Mouse (Mus musculus): ENCODE data around the gene Grk2. TPM values are rescaled to one million over a fixed set of nuclear protein-coding genes. Genes with fewer than 3 reads are reported as not detected.

The Grk2 gene
- polyA plus RNA-seq, 1 experiment from 2014 or later, result 15.9 TPM

DNA sequence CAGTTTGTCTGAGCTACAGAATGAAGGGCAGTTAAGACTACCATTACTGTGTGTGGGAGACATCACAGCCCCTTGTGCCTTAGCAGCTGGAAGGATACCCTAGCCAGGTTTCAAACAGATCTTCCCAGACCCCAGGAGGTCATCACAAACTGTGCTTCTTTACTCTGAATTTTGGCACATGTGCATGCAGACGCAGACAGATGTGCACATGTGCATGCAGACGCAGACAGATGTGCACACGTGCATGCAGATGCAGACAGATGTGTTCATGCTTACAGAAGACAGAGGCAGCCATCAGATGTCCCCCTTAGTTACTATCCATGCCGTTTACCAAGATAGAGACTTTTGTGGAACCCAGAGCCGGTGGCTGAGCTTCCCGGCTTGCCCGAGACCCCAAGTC is 6.9 kb downstream of the Grk2 start:
- Histone ChIP-seq H3K27me3 (ENCODE audit: insufficient read depth, low read length) (no peaks in the 10 kb centered on the region), H3K9me3 (ENCODE audit: low read length) (no peaks in the 10 kb centered on the region), H3K36me3 (ENCODE audit: insufficient read depth, low read length) (no peaks in the 10 kb centered on the region), H3K9ac (replicated peaks; ENCODE audit: low read length) (no peak overlapping the region), H3K27ac (ENCODE audit: low read length) (no peak overlapping the region), H3K4me3 (ENCODE audit: low read length) (no peak overlapping the region), H3K4me1 (ENCODE audit: insufficient read depth, low read length) (peaks cover 51% of the 10 kb centered on the region), H3K4me2 (replicated peaks; ENCODE audit: low read depth, low read length) (no peak overlapping the region)
- WGBS, result 84% methylated on average over 7 of the region's 7 CpGs
- ATAC-seq (ENCODE audit: low FRiP score, low TSS enrichment), result no peak

- no peak for ATAC-seq (ENCODE audit: low FRiP score, low TSS enrichment)
- H3K27me3 ChIP-seq (ENCODE audit: insufficient read depth, low read length), result no peaks in the 10 kb centered on the region
- no peak overlapping the region for H3K27ac ChIP-seq (ENCODE audit: low read length)
- H3K4me3 ChIP-seq (ENCODE audit: low read length), result no peak overlapping the region
- H3K4me2 ChIP-seq (replicated peaks; ENCODE audit: low read depth, low read length), result no peak overlapping the region
- no peak overlapping the region for H3K9ac ChIP-seq (replicated peaks; ENCODE audit: low read length)
- 89% methylated on average over 17 of the region's 17 CpGs for WGBS
- H3K4me1 ChIP-seq (ENCODE audit: insufficient read depth, low read length), result peaks cover 45% of the 10 kb centered on the region
- no peaks in the 10 kb centered on the region for H3K9me3 ChIP-seq (ENCODE audit: low read length)
- H3K36me3 ChIP-seq (ENCODE audit: insufficient read depth, low read length), result no peaks in the 10 kb centered on the region
These were observed 7.5 kb downstream of the Grk2 start for GRCm38 (mm10) chr19:4298322-4299121.

DNA sequence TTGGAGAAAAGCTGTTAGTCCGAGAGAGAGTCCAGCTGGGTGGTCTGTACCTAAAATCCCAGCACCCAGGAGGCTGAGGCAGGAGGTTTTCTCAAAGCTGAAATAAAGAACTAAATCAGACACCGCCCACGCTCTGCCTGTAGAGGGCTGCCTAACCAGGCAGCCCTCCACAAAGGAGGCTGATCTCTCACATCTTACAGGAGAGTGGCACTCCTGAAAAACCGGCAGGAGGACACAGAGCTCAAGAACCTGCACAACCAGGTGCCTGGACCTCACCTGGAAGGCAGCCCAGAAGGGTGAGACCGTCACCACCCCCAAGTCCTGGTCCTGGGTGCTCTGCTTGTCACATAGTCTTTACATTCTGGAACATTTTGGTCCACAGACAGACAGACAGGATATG is 8.2 kb downstream of the Grk2 start:
- peaks cover 3% of the 10 kb centered on the region for H3K36me3 ChIP-seq (ENCODE audit: insufficient read depth, low read length)
- no peak for ATAC-seq (ENCODE audit: low FRiP score, low TSS enrichment)
- H3K4me2 ChIP-seq (replicated peaks; ENCODE audit: low read depth, low read length), result no peak overlapping the region
- no peak overlapping the region for H3K4me3 ChIP-seq (ENCODE audit: low read length)
- no peaks in the 10 kb centered on the region for H3K9me3 ChIP-seq (ENCODE audit: low read length)
- no peaks in the 10 kb centered on the region for H3K27me3 ChIP-seq (ENCODE audit: insufficient read depth, low read length)
- 92% methylated on average over 5 of the region's 5 CpGs for WGBS
- H3K27ac ChIP-seq (ENCODE audit: low read length), result no peak overlapping the region
- H3K4me1 ChIP-seq (ENCODE audit: insufficient read depth, low read length), result peaks cover 38% of the 10 kb centered on the region
- H3K9ac ChIP-seq (replicated peaks; ENCODE audit: low read length), result no peak overlapping the region

- peaks cover 26% of the 10 kb centered on the region for H3K4me1 ChIP-seq (ENCODE audit: insufficient read depth, low read length)
- H3K9me3 ChIP-seq (ENCODE audit: low read length), result no peaks in the 10 kb centered on the region
- no peak overlapping the region for H3K4me2 ChIP-seq (replicated peaks; ENCODE audit: low read depth, low read length)
- no peaks in the 10 kb centered on the region for H3K27me3 ChIP-seq (ENCODE audit: insufficient read depth, low read length)
- no peak overlapping the region for H3K27ac ChIP-seq (ENCODE audit: low read length)
- 87% methylated on average over 2 of the region's 2 CpGs for WGBS
- H3K36me3 ChIP-seq (ENCODE audit: insufficient read depth, low read length), result peaks cover 15% of the 10 kb centered on the region
- H3K9ac ChIP-seq (replicated peaks; ENCODE audit: low read length), result no peak overlapping the region
- no peak overlapping the region for H3K4me3 ChIP-seq (ENCODE audit: low read length)
- ATAC-seq (ENCODE audit: low FRiP score, low TSS enrichment), result no peak
These were observed 9.4 kb downstream of the Grk2 start for GRCm38 (mm10) chr19:4296611-4297010.

DNA sequence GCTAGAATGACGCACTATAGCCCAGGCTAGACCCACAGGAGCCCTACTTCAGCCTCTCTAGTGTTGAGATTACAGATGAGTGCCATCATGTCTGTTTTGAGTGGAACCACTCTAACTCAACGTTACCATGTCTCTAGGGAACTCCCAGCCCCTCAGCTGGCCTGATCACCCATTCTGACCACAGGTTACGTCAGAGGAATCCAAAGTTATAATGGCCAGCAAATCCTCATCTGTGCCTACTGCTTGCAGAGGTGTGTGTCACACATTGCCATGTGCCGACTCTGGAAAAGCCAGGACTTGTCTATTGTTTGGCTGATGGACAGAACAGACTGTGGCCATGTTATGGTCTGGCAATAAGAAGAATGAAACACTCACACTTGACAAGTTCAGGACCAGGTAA is 10.6 kb downstream of the Grk2 start:
- Histone ChIP-seq H3K27me3 (ENCODE audit: insufficient read depth, low read length) (no peaks in the 10 kb centered on the region), H3K4me2 (replicated peaks; ENCODE audit: low read depth, low read length) (no peak overlapping the region), H3K9ac (replicated peaks; ENCODE audit: low read length) (no peak overlapping the region), H3K4me1 (ENCODE audit: insufficient read depth, low read length) (peaks cover 15% of the 10 kb centered on the region), H3K4me3 (ENCODE audit: low read length) (no peak overlapping the region), H3K36me3 (ENCODE audit: insufficient read depth, low read length) (peaks cover 27% of the 10 kb centered on the region), H3K9me3 (ENCODE audit: low read length) (no peaks in the 10 kb centered on the region), H3K27ac (ENCODE audit: low read length) (no peak overlapping the region)
- no peak for ATAC-seq (ENCODE audit: low FRiP score, low TSS enrichment)
- 87% methylated on average over 4 of the region's 4 CpGs for WGBS

DNA sequence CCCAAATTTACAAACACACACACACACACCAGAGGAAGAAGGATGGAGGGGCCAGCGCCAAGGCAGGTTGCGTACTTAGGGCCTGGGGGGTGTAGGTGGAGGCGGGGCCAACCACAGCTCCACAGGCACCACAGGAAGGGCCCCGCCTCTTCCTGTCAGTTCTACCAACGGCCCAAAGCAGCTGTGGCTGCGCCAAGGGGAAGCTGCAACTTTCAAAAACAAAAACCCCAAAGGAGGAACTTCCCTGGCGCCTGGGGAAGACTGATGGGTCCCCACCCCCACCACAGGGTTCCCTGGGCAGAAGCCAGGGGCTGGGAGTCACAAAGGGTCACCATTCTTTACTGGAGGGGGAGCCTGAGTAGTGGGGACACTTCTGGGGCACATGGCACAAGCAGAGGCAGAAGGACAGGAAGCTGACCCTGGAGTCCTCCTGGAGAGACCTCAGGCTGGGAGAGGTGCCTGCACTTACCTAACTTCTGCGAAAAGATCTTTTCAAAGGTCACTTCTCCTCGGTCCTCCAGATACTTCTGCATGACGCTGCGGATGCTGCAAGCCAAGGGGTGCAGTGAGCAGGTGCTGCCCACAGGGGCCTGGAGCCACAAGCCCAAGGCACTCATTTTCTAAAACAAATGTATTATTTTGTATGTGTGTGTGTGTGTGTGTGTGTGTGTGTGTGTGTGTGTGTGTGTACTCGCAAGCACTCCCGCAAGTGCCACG is 11.5 kb downstream of the Grk2 start:
- peak overlapping the region; percentile 51; the same call in 1 of the 2 replicates for H3K27ac ChIP-seq (ENCODE audit: low read length)
- H3K4me1 ChIP-seq (ENCODE audit: insufficient read depth, low read length), result peaks cover 6% of the 10 kb centered on the region
- no peak overlapping the region for H3K4me2 ChIP-seq (replicated peaks; ENCODE audit: low read depth, low read length)
- 67% methylated on average over 14 of the region's 14 CpGs for WGBS
- H3K4me3 ChIP-seq (ENCODE audit: low read length), result no peak overlapping the region
- no peak overlapping the region for H3K9ac ChIP-seq (replicated peaks; ENCODE audit: low read length)
- 0 out of 2 replicates have a peak, but pooled peaks have one; percentile 39 for ATAC-seq (ENCODE audit: low FRiP score, low TSS enrichment)
- H3K27me3 ChIP-seq (ENCODE audit: insufficient read depth, low read length), result no peaks in the 10 kb centered on the region
- H3K36me3 ChIP-seq (ENCODE audit: insufficient read depth, low read length), result peaks cover 34% of the 10 kb centered on the region
- H3K9me3 ChIP-seq (ENCODE audit: low read length), result no peaks in the 10 kb centered on the region

GRCm38 (mm10) chr19:4291161-4291560 is 14.9 kb downstream of the Grk2 start:
- Histone ChIP-seq H3K27ac (ENCODE audit: low read length) (no peak overlapping the region), H3K4me1 (ENCODE audit: insufficient read depth, low read length) (no peaks in the 10 kb centered on the region), H3K36me3 (ENCODE audit: insufficient read depth, low read length) (peaks cover 65% of the 10 kb centered on the region), H3K27me3 (ENCODE audit: insufficient read depth, low read length) (no peaks in the 10 kb centered on the region), H3K9me3 (ENCODE audit: low read length) (no peaks in the 10 kb centered on the region), H3K4me3 (ENCODE audit: low read length) (no peak overlapping the region), H3K9ac (replicated peaks; ENCODE audit: low read length) (no peak overlapping the region), H3K4me2 (replicated peaks; ENCODE audit: low read depth, low read length) (no peak overlapping the region)
- no peak for ATAC-seq (ENCODE audit: low FRiP score, low TSS enrichment)
- 92% methylated on average over 11 of the region's 11 CpGs for WGBS

DNA sequence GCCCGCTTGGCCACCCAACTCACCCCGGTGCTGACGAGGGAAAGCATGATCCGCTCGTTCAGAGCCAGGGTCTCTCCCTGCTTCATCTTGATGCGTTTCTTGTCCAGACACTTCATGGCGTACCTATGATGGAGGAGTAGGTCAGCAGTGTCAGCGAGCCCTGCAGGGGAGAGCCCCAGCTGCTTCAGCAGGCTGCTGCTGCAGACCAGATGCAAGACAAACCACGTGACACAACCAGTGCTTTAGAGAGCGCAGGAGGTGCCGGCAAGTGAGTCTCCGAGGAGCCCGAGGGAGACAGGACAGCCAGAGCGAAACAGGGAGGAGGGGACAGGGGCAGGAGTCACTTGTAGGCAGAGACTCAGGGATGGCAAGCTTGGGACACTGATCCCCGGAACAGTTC is 15.3 kb downstream of the Grk2 start:
- Histone ChIP-seq H3K4me1 (ENCODE audit: insufficient read depth, low read length) (no peaks in the 10 kb centered on the region), H3K9me3 (ENCODE audit: low read length) (no peaks in the 10 kb centered on the region), H3K9ac (replicated peaks; ENCODE audit: low read length) (no peak overlapping the region), H3K27me3 (ENCODE audit: insufficient read depth, low read length) (no peaks in the 10 kb centered on the region), H3K36me3 (ENCODE audit: insufficient read depth, low read length) (peaks cover 69% of the 10 kb centered on the region), H3K4me2 (replicated peaks; ENCODE audit: low read depth, low read length) (no peak overlapping the region), H3K4me3 (ENCODE audit: low read length) (no peak overlapping the region), H3K27ac (ENCODE audit: low read length) (no peak overlapping the region)
- WGBS, result 88% methylated on average over 15 of the region's 15 CpGs
- ATAC-seq (ENCODE audit: low FRiP score, low TSS enrichment), result no peak

GRCm38 (mm10) chr19:4283653-4284052 is 22.4 kb downstream of the Grk2 start:
- peak overlapping the region; percentile 65 for H3K4me3 ChIP-seq (ENCODE audit: low read length)
- peaks cover 34% of the 10 kb centered on the region for H3K36me3 ChIP-seq (ENCODE audit: insufficient read depth, low read length)
- H3K9ac ChIP-seq (replicated peaks; ENCODE audit: low read length), result peak overlapping the region; percentile 75
- peak overlapping the region; percentile 79 for H3K4me2 ChIP-seq (replicated peaks; ENCODE audit: low read depth, low read length)
- peak overlapping the region; percentile 31; the same call in 1 of the 2 replicates for H3K27ac ChIP-seq (ENCODE audit: low read length)
- H3K27me3 ChIP-seq (ENCODE audit: insufficient read depth, low read length), result no peaks in the 10 kb centered on the region
- no peak for ATAC-seq (ENCODE audit: low FRiP score, low TSS enrichment)
- H3K4me1 ChIP-seq (ENCODE audit: insufficient read depth, low read length), result peaks cover 9% of the 10 kb centered on the region; the same call in 1 of the 2 replicates
- peaks cover 4% of the 10 kb centered on the region; the same call in 1 of the 2 replicates for H3K9me3 ChIP-seq (ENCODE audit: low read length)
- 46% methylated on average over 7 of the region's 7 CpGs for whole genome bisulfite sequencing

All from kidney, embryonic 16.5 days (tissue).